Mouse (Mus musculus): ENCODE results near the gene Rmnd5b.

DNA sequence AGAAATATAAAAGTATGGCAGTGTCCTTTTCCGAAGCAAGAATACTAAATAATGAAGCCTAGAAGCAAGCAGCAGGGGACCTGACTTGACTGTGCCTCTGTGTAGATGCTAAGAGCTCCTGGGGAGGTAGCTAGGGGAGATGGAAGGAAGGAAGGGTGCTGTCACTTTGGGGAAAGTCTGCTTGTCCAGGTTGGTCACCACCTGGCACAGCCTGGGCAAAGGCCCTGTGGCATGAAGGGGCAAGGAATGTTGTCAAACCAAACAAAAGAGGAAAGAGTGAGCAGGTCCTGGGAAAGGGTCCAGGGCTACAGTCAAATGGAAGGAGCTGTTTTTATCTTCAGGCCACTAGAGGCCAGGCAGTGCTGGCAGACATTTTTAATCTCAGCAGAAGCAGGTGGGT is 48.6 kb downstream of the Rmnd5b start:
- TF ChIP-seq POLR2A (IDR thresholded peaks at IDR 0.05; ENCODE audit: low read depth, low read length) = no peak
- TF ChIP-seq CTCF (IDR thresholded peaks at IDR 0.05; ENCODE audit: borderline replicate concordance, insufficient read depth, low read length) = no peak

Measured in embryonic fibroblast, embryonic 13.5 days (primary cell).